In genomic region chr1:20954876-20955275, GRCm38 (mm10) we compare ENCODE assay signal across 19 mouse cellular contexts. TPM values are rescaled to one million over a fixed set of nuclear protein-coding genes. Genes with fewer than 3 reads are reported as not detected.
"Had no signal": no experiment of that assay in that cellular context is flagged by ENCODE, and none has a peak within 500 bp of the region (broad histone marks: within the 10 kb centered on the region; RNA-seq: fewer than 3 reads in every experiment).

No protein-coding gene starts in this region.

- DNase-seq: cerebellum, postnatal 10 days; cerebellum, postnatal 14 days; cerebellum, postnatal 25 days; cerebellum, postnatal 36 days; embryo, embryonic 11 days; forebrain, postnatal 0 days; gastrocnemius, adult 2 months; gastrocnemius, postnatal 10 days; gastrocnemius, postnatal 14 days; gastrocnemius, postnatal 25 days; gastrocnemius, postnatal 36 days; heart, adult 11 months; heart, adult 18-20 months; heart, adult 2 months had no signal

- ATAC-seq: forebrain, embryonic 13.5 days; forebrain, embryonic 14.5 days; forebrain, embryonic 15.5 days; forebrain, embryonic 16.5 days; forebrain, postnatal 0 days had no signal

RNA-seq across cellular contexts. Expression of gene Efhc1, which starts 3.5 kb away (rescaled TPM):
- polyA plus RNA-seq: erythroblast, embryonic 14.5 days had no signal
